ENCODE assay signal across 29 mouse cellular contexts in the genomic region with DNA sequence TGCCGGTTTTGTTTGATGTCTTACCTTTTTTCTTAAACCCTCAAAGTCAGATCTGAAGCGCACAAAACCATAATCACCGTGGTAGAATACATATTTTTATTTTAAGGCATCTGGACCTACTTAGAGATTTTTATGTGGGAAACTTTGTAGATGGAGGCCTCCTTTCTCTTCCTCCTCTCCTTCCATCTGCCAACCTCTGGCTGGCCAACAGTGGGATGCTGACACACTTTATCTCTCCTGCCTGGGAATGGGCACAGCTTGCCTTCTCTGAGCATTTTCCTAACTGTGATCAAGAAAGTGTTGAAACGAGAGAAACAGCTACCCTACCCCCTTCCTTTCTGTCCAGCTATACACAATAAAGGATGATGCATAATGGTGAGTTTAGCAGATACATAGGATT. TPM values are rescaled to one million over a fixed set of nuclear protein-coding genes. Genes with fewer than 3 reads are reported as not detected.
A peak's percentile ranks its signal among the peaks of the same experiment; 100 is the strongest.
DNase-seq lines count a peak whose midpoint lies in the region; ATAC-seq lines count a peak whose summit lies in the region.
"Had no signal": no experiment of that assay in that cellular context is flagged by ENCODE, and none has a peak within 500 bp of the region (broad histone marks: within the 10 kb centered on the region; RNA-seq: fewer than 3 reads in every experiment).

No protein-coding gene starts in this region.

- no peak for ATAC-seq in heart, embryonic 12.5 days (ENCODE audit: insufficient number of reproducible peaks, low FRiP score)
- ATAC-seq in embryonic facial prominence, embryonic 14.5 days (ENCODE audit: low read depth): no peak
- ATAC-seq in megakaryocyte, adult 5-6 weeks (ENCODE audit: poor library complexity, severe bottlenecking): no peak
- ATAC-seq: forebrain, embryonic 13.5 days; midbrain, embryonic 16.5 days had no signal

- H3K36me3 ChIP-seq in heart, embryonic 12.5 days: no peaks in the 10 kb centered on the region
- H3K36me3 ChIP-seq in embryonic facial prominence, embryonic 14.5 days (ENCODE audit: control insufficient read depth, insufficient read depth, low read length): no peaks in the 10 kb centered on the region
- H3K36me3 ChIP-seq: hindbrain, embryonic 10.5 days; hindbrain, embryonic 15.5 days; liver, embryonic 13.5 days; neural tube, embryonic 12.5 days had no signal

- H3K27me3 ChIP-seq in heart, embryonic 12.5 days (replicated peaks): no peaks in the 10 kb centered on the region
- no peaks in the 10 kb centered on the region for H3K27me3 ChIP-seq in embryonic facial prominence, embryonic 14.5 days (replicated peaks; ENCODE audit: control insufficient read depth, insufficient read depth, low read length)
- H3K27me3 ChIP-seq: forebrain, embryonic 13.5 days; hindbrain, embryonic 15.5 days; liver, embryonic 13.5 days; neural tube, embryonic 12.5 days had no signal

- H3K9ac ChIP-seq in heart, embryonic 12.5 days: no peak overlapping the region
- H3K9ac ChIP-seq in embryonic facial prominence, embryonic 14.5 days (ENCODE audit: low read depth, low read length): no peak overlapping the region
- H3K9ac ChIP-seq: forebrain, embryonic 13.5 days; hindbrain, embryonic 15.5 days; liver, embryonic 13.5 days; neural tube, embryonic 12.5 days had no signal

- WGBS in heart, embryonic 12.5 days: 68% methylated on average over 4 of the region's 4 CpGs
- 46% methylated on average over 4 of the region's 4 CpGs for WGBS in embryonic facial prominence, embryonic 14.5 days

- no peaks in the 10 kb centered on the region for H3K9me3 ChIP-seq in heart, embryonic 12.5 days (replicated peaks)
- H3K9me3 ChIP-seq in embryonic facial prominence, embryonic 14.5 days (ENCODE audit: control insufficient read depth, low read length): no peaks in the 10 kb centered on the region
- H3K9me3 ChIP-seq: forebrain, embryonic 13.5 days; hindbrain, embryonic 10.5 days; hindbrain, embryonic 15.5 days; liver, embryonic 13.5 days; neural tube, embryonic 12.5 days had no signal

- DNase-seq in heart, adult 11 months: peak; percentile 19
- DNase-seq in right cerebral cortex, adult 18-20 months: peak; percentile 9
- no peak for DNase-seq in right cerebral cortex, postnatal 10 days (ENCODE audit: low spot score in 2 of 2)
- no peak for DNase-seq in embryonic facial prominence, embryonic 14.5 days (ENCODE audit: low spot score)
- no peak for DNase-seq in layer of hippocampus, adult 9-11 months
- DNase-seq: adrenal gland, postnatal 25 days; cerebellum, adult 11-12 months; cerebellum, adult 9-11 months; embryo, embryonic 11 days; heart, postnatal 14 days; kidney, postnatal 36 days; layer of hippocampus, postnatal 36 days; left cerebral cortex, postnatal 4 days; liver, embryonic 13.5 days; lung, adult 18-20 months; lung, postnatal 10 days; thymus, adult 2 months; thymus, postnatal 36 days had no signal

- H3K4me3 ChIP-seq in heart, embryonic 12.5 days: no peak overlapping the region
- H3K4me3 ChIP-seq in embryonic facial prominence, embryonic 14.5 days (ENCODE audit: low read depth, low read length): no peak overlapping the region
- H3K4me3 ChIP-seq: forebrain, embryonic 13.5 days; hindbrain, embryonic 10.5 days; hindbrain, embryonic 15.5 days; layer of hippocampus, adult 2 months; liver, embryonic 13.5 days; myocyte; neural tube, embryonic 12.5 days had no signal

- peaks cover 22% of the 10 kb centered on the region for H3K4me1 ChIP-seq in heart, embryonic 12.5 days (replicated peaks)
- peaks cover 29% of the 10 kb centered on the region for H3K4me1 ChIP-seq in embryonic facial prominence, embryonic 14.5 days (ENCODE audit: control insufficient read depth, insufficient read depth, low read length)
- H3K4me1 ChIP-seq: forebrain, embryonic 13.5 days; hindbrain, embryonic 15.5 days; liver, embryonic 13.5 days; neural tube, embryonic 12.5 days had no signal

- no peak overlapping the region for H3K4me2 ChIP-seq in heart, embryonic 12.5 days
- no peak overlapping the region for H3K4me2 ChIP-seq in embryonic facial prominence, embryonic 14.5 days (ENCODE audit: low read depth, low read length)
- H3K4me2 ChIP-seq: forebrain, embryonic 13.5 days; hindbrain, embryonic 15.5 days; liver, embryonic 13.5 days; midbrain, embryonic 11.5 days; neural tube, embryonic 12.5 days had no signal

- H3K27ac ChIP-seq in heart, embryonic 12.5 days (ENCODE audit: poor library complexity, severe bottlenecking): no peak overlapping the region
- peak overlapping the region; percentile 6 for H3K27ac ChIP-seq in embryonic facial prominence, embryonic 14.5 days (replicated peaks; ENCODE audit: low read depth, low read length)
- H3K27ac ChIP-seq: forebrain, embryonic 13.5 days; hindbrain, embryonic 10.5 days; hindbrain, embryonic 15.5 days; layer of hippocampus, adult 2 months; liver, embryonic 13.5 days; neural tube, embryonic 12.5 days had no signal

RNA-seq across cellular contexts. Expression of gene Synpo2, which starts 57.5 kb away (rescaled TPM):
- 23.7 and 26.8 TPM in 2 replicates for polyA plus RNA-seq in heart, embryonic 12.5 days (2016; fragmentation: Nextera tagmentation; extraction: Ambion mirVana)
- 9.7 and 12.8 TPM in 2 replicates for polyA plus RNA-seq in embryonic facial prominence, embryonic 14.5 days (2014; fragmentation: Nextera tagmentation; extraction: Ambion mirVana)
- 0.04 and 0.05 TPM in 2 replicates for total RNA-seq in megakaryocyte, adult 5-6 weeks (2015)
- 0.04 and 0.08 TPM in 2 replicates for total RNA-seq in megakaryocyte, adult 5-6 weeks (2017)
- polyA plus RNA-seq: inflammation-experienced regulatory T-cells, adult 6 months had no signal

Comparison
In these comparisons a context has a peak if more than half of its experiments do, and no peak if none do; other contexts are left out.
1. DNase-seq: peak in heart, adult 11 months (single experiment) and right cerebral cortex, adult 18-20 months (single experiment); none in right cerebral cortex, postnatal 10 days (0 of 2), embryonic facial prominence, embryonic 14.5 days (single experiment) and layer of hippocampus, adult 9-11 months (single experiment).